In the genomic region with DNA sequence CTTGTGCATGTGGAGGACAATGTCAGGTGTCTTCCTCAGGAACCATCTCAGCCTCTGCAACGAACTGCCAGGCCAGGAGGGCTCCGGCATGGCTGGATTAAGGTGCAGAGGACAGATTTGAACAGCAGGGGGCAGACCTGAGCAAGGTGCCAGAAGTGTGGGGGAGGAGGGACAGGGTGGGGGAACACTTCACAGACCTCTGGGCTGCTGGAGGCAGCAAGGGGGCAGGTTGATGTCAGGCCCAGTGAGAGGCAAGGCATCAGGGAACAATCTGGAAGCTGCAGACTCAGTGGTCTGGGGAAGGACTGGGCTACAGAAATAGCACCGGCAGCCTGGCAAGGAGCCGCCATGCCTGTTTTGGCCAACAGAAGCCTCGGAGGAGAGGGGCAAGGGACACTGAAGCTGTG, we compare ENCODE assay signal across 9 mouse cellular contexts. TPM values are rescaled to one million over a fixed set of nuclear protein-coding genes. Genes with fewer than 3 reads are reported as not detected.
DNase-seq lines count a peak whose midpoint lies in the region; ATAC-seq and TF ChIP-seq lines count a peak whose summit lies in the region.
"Had no signal": no experiment of that assay in that cellular context is flagged by ENCODE, and none has a peak within 500 bp of the region (broad histone marks: within the 10 kb centered on the region; RNA-seq: fewer than 3 reads in every experiment).

No protein-coding gene starts in this region.

- DNase-seq in layer of hippocampus, adult 2 months (ENCODE audit: low spot score in 2 of 2): peak in 1 of 2 experiments; percentile 61
- no peak for DNase-seq in layer of hippocampus, adult 11-12 months (ENCODE audit: low spot score)
- peak; percentile 65 for DNase-seq in adipocyte (ENCODE audit: low spot score)
- peak; percentile 77 for DNase-seq in embryo, embryonic 10.5 days (ENCODE audit: low spot score)
- DNase-seq in heart, postnatal 0 days (ENCODE audit: low spot score): peak; percentile 37
- no peak for DNase-seq in liver, adult 2 months (ENCODE audit: extremely low read depth, low read depth, low spot score)
- DNase-seq in thymus, postnatal 10 days (ENCODE audit: low spot score in 2 of 2): peak; percentile 22 to 70

- TF ChIP-seq EP300 in heart, postnatal 0 days (IDR thresholded peaks at IDR 0.05; ENCODE audit: low read depth): no peak

- H3K4me1 ChIP-seq in heart, postnatal 0 days (ENCODE audit: control insufficient read depth, insufficient read depth): no peaks in the 10 kb centered on the region
- H3K4me1 ChIP-seq in liver, adult 2 months (ENCODE audit: control insufficient read depth, insufficient read depth, low read length): no peaks in the 10 kb centered on the region
- H3K4me1 ChIP-seq in neural tube, embryonic 13.5 days (replicated peaks): peaks cover 9% of the 10 kb centered on the region

- peak; percentile 79 for TF ChIP-seq CTCF in layer of hippocampus, adult 2 months (conservative IDR thresholded peaks at IDR 0.05)
- TF ChIP-seq CTCF in heart, postnatal 0 days (IDR thresholded peaks at IDR 0.05; ENCODE audit: low read depth): peak; percentile 86
- peak; percentile 90 for TF ChIP-seq CTCF in liver, adult 2 months (IDR thresholded peaks at IDR 0.05; ENCODE audit: low read depth, low read length)

- peak overlapping the region; percentile 20; the same call in 1 of the 2 replicates for H3K4me3 ChIP-seq in layer of hippocampus, adult 2 months
- H3K4me3 ChIP-seq in heart, postnatal 0 days (ENCODE audit: low read depth, low read length): no peak overlapping the region
- H3K4me3 ChIP-seq in liver, adult 2 months (ENCODE audit: insufficient read depth, low read depth, low read length): no peak overlapping the region
- no peak overlapping the region for H3K4me3 ChIP-seq in neural tube, embryonic 13.5 days

- no peak for TF ChIP-seq POLR2A in liver, adult 2 months (IDR thresholded peaks at IDR 0.05; ENCODE audit: extremely low read depth, insufficient read depth, low read length)

- no peaks in the 10 kb centered on the region for H3K36me3 ChIP-seq in heart, postnatal 0 days (replicated peaks; ENCODE audit: control insufficient read depth, insufficient read depth, low read length)
- no peaks in the 10 kb centered on the region for H3K36me3 ChIP-seq in liver, adult 2 months (ENCODE audit: control insufficient read depth, insufficient read depth, low read length)
- no peaks in the 10 kb centered on the region for H3K36me3 ChIP-seq in neural tube, embryonic 13.5 days

- peak; percentile 65 for ATAC-seq in heart, postnatal 0 days (ENCODE audit: insufficient read depth, low read depth)
- no peak for ATAC-seq in neural tube, embryonic 13.5 days (ENCODE audit: low read depth)

- H3K27me3 ChIP-seq in heart, postnatal 0 days (ENCODE audit: control insufficient read depth, insufficient read depth, low read length): no peaks in the 10 kb centered on the region
- H3K27me3 ChIP-seq in liver, adult 2 months (ENCODE audit: control insufficient read depth, insufficient read depth, low read length): no peaks in the 10 kb centered on the region
- H3K27me3 ChIP-seq in neural tube, embryonic 13.5 days: peaks cover 8% of the 10 kb centered on the region; the same call in 1 of the 2 replicates

- no peak overlapping the region for H3K27ac ChIP-seq in layer of hippocampus, adult 2 months
- no peak overlapping the region for H3K27ac ChIP-seq in heart, postnatal 0 days (ENCODE audit: low read depth)
- H3K27ac ChIP-seq in liver, adult 2 months (replicated peaks; ENCODE audit: insufficient read depth, low read depth, low read length): no peak overlapping the region
- H3K27ac ChIP-seq in neural tube, embryonic 13.5 days (replicated peaks): no peak overlapping the region

- H3K9ac ChIP-seq in heart, postnatal 0 days (replicated peaks; ENCODE audit: low read depth, low read length): no peak overlapping the region
- no peak overlapping the region for H3K9ac ChIP-seq in liver, adult 2 months (ENCODE audit: low read depth, low read length)
- 0 out of 2 replicates have a peak overlapping the region, but pooled peaks have one; percentile 2 for H3K9ac ChIP-seq in neural tube, embryonic 13.5 days

- WGBS in heart, postnatal 0 days: 33% methylated on average over 5 of the region's 5 CpGs
- 39% methylated on average over 5 of the region's 5 CpGs for WGBS in liver, adult 2 months
- 43% methylated on average over 5 of the region's 5 CpGs for WGBS in neural tube, embryonic 13.5 days

- peak overlapping the region; percentile 29; the same call in 1 of the 2 replicates for H3K4me2 ChIP-seq in heart, postnatal 0 days (ENCODE audit: low read depth, low read length)
- H3K4me2 ChIP-seq in neural tube, embryonic 13.5 days: no peak overlapping the region

- no peaks in the 10 kb centered on the region for H3K9me3 ChIP-seq in heart, postnatal 0 days (replicated peaks; ENCODE audit: control insufficient read depth, low read length)
- H3K9me3 ChIP-seq in neural tube, embryonic 13.5 days: no peaks in the 10 kb centered on the region

- H3K79me2 ChIP-seq in liver, adult 2 months (ENCODE audit: control insufficient read depth, insufficient read depth, low read length): no peaks in the 10 kb centered on the region

RNA-seq across cellular contexts. Expression of a gene that starts 57.6 kb away (rescaled TPM):
- not detected for total RNA-seq in layer of hippocampus, adult 2 months (2021)
- not detected in 2 replicates for total RNA-seq in heart, postnatal 0 days (2014; rRNA removed; ENCODE audit: low replicate concordance)
- polyA plus RNA-seq in heart, postnatal 0 days (2015; fragmentation: Nextera tagmentation; extraction: Ambion mirVana): not detected in 2 replicates
- not detected in 2 replicates for total RNA-seq in liver, adult 2 months (2014; rRNA removed)
- not detected in 2 replicates for polyA plus RNA-seq in liver, adult 2 months (2012; rRNA removed)
- polyA plus RNA-seq in neural tube, embryonic 13.5 days (2015; fragmentation: Nextera tagmentation; extraction: Ambion mirVana): not detected in 2 replicates
- polyA plus RNA-seq: frontal cortex, adult 2 months had no signal

Comparison
In these comparisons a context has a peak if more than half of its experiments do, and no peak if none do; other contexts are left out.
1. DNase-seq: peak in adipocyte (single experiment), embryo, embryonic 10.5 days (single experiment), heart, postnatal 0 days (single experiment) and thymus, postnatal 10 days (2 of 2); none in layer of hippocampus, adult 11-12 months (single experiment) and liver, adult 2 months (single experiment).
2. Peak in every context shown above with its lines, with median percentiles within 50 percentile points of each other: CTCF ChIP-seq.